Mouse (Mus musculus) CH12.LX (cell line): ENCODE data around the gene Rpp38. TPM values are rescaled to one million over a fixed set of nuclear protein-coding genes. Genes with fewer than 3 reads are reported as not detected.

Experiments used
- DNase-seq: peaks from one replicate; pipeline ENCODE4 v3.0.0-alpha.2; 2013; ENCODE audit errors: extremely low read depth
- H3K27ac ChIP-seq: 2 replicates; pipeline ENCODE4 v1.5.1; 2012; ENCODE audit warnings: low read depth, mild to moderate bottlenecking, control low read depth, moderate library complexity; ENCODE audit not compliant: insufficient read depth
- H3K27me3 ChIP-seq: replicated peaks from 2 replicates; pipeline ENCODE3; 2012; ENCODE audit warnings: inconsistent platforms
- H3K36me3 ChIP-seq, 2 experiments: replicated peaks in 1 of 2; 2 replicates each; pipeline versions ENCODE3 to v1.6.1; 2012; ENCODE audit warnings: inconsistent platforms in 1 of 2, low read length in 1 of 2, mild to moderate bottlenecking in 1 of 2, mixed read lengths in 1 of 2, moderate library complexity in 1 of 2; ENCODE audit not compliant: control insufficient read depth in 1 of 2, insufficient read depth in 1 of 2
- H3K4me1 ChIP-seq, 2 experiments: 2 replicates each; pipeline ENCODE4 v1.6.1; 2012; ENCODE audit warnings: inconsistent platforms in 1 of 2, moderate library complexity in 1 of 2; ENCODE audit not compliant: insufficient read depth in 2 of 2, control insufficient read depth in 1 of 2
- H3K4me2 ChIP-seq: 2 replicates; pipeline ENCODE4 v1.6.1; 2012; ENCODE audit warnings: low read depth, mild to moderate bottlenecking, control low read depth; ENCODE audit not compliant: poor library complexity, insufficient read depth, severe bottlenecking
- H3K4me3 ChIP-seq, 3 experiments: fragments of 150-350 bp in 1 of 3; sonication (generic) in 1 of 3; replicated peaks in 1 of 3; 2 replicates each; pipeline versions ENCODE3 to v1.5.1; 2011 to 2012; ENCODE audit warnings: low read depth in 2 of 3, low read length in 2 of 3, mild to moderate bottlenecking in 2 of 3, moderate library complexity in 2 of 3, control low read depth in 1 of 3, improper control_type of control experiment in 1 of 3, inconsistent platforms in 1 of 3, mixed read lengths in 1 of 3; ENCODE audit not compliant: poor library complexity in 1 of 3
- H3K79me2 ChIP-seq: replicated peaks from 2 replicates; pipeline ENCODE4 v1.6.1; 2012; ENCODE audit warnings: mild to moderate bottlenecking, moderate library complexity; ENCODE audit not compliant: control insufficient read depth, poor library complexity, insufficient read depth, severe bottlenecking; ENCODE audit errors: extremely low read depth
- H3K9ac ChIP-seq: 2 replicates; pipeline ENCODE4 v1.6.1; 2012; ENCODE audit warnings: low read depth, mild to moderate bottlenecking, control low read depth, moderate library complexity; ENCODE audit not compliant: insufficient read depth
- H3K9me3 ChIP-seq: replicated peaks from 2 replicates; pipeline ENCODE3; 2012; ENCODE audit warnings: low read length, inconsistent platforms, mixed read lengths
- EP300 ChIP-seq: IDR thresholded peaks from 2 replicates; pipeline ENCODE4 v1.6.1; 2011; ENCODE audit warnings: low read length, improper control_type of control experiment
- HCFC1 ChIP-seq: IDR thresholded peaks from 2 replicates; pipeline ENCODE4 v1.6.1; 2012; ENCODE audit warnings: low read depth, mild to moderate bottlenecking, inconsistent platforms, low read length, improper control_type of control experiment
- IRF4 ChIP-seq: IDR thresholded peaks from 2 replicates; pipeline ENCODE4 v1.6.1; 2014; ENCODE audit warnings: low read depth, mild to moderate bottlenecking, inconsistent platforms, low read length, improper control_type of control experiment
- JUN ChIP-seq: IDR thresholded peaks from 2 replicates; pipeline ENCODE4 v1.6.1; 2011; ENCODE audit warnings: low read depth, mild to moderate bottlenecking, low read length, improper control_type of control experiment, moderate library complexity; ENCODE audit not compliant: insufficient read depth
- MAX ChIP-seq: IDR thresholded peaks from 2 replicates; pipeline ENCODE4 v1.6.1; 2011; ENCODE audit warnings: low read length, improper control_type of control experiment
- MEF2A ChIP-seq: IDR thresholded peaks from 2 replicates; pipeline ENCODE4 v1.6.1; 2014; ENCODE audit warnings: low read depth, mild to moderate bottlenecking, inconsistent platforms, low read length, improper control_type of control experiment, borderline replicate concordance
- MXI1 ChIP-seq: IDR thresholded peaks from 2 replicates; pipeline ENCODE4 v1.6.1; 2011; ENCODE audit warnings: mild to moderate bottlenecking, low read depth, low read length, improper control_type of control experiment
- NELFE ChIP-seq: IDR thresholded peaks from 2 replicates; pipeline ENCODE4 v1.6.1; 2011; ENCODE audit warnings: low read depth, low read length, improper control_type of control experiment
- NRF1 ChIP-seq: IDR thresholded peaks from 2 replicates; pipeline ENCODE4 v1.6.1; 2014; ENCODE audit warnings: low read depth, mild to moderate bottlenecking, inconsistent platforms, low read length, improper control_type of control experiment, moderate library complexity
- POLR2A ChIP-seq: IDR thresholded peaks from 2 replicates; pipeline ENCODE4 v1.6.1; 2011; ENCODE audit warnings: low read depth, mild to moderate bottlenecking, improper control_type of control experiment, low read length
- RCOR1 ChIP-seq: conservative IDR thresholded peaks from 2 replicates; pipeline ENCODE4 v1.6.1; 2012; ENCODE audit warnings: low read depth, mild to moderate bottlenecking, inconsistent platforms, low read length, improper control_type of control experiment
- UBTF ChIP-seq: IDR thresholded peaks from 2 replicates; pipeline ENCODE4 v1.6.1; 2012; ENCODE audit warnings: low read depth, mild to moderate bottlenecking, inconsistent platforms, low read length, improper control_type of control experiment, moderate library complexity
- USF1 ChIP-seq: IDR thresholded peaks from 2 replicates; pipeline ENCODE4 v1.6.1; 2014; ENCODE audit warnings: low read depth, mild to moderate bottlenecking, inconsistent platforms, low read length, improper control_type of control experiment
- dilution Hi-C: fragments of 300-500 bp; cut with MboI; formaldehyde crosslinking; loops from 2 replicates; pipeline ENCODE4 v1.14.3; 2020; ENCODE audit warnings: low sequenced_read_pairs; ENCODE audit not compliant: extremely low pct_unique_long_range_greater_than_20kb, extremely low pct_ligation_motif_present
- in situ Hi-C: fragments of 300-500 bp; cut with MboI; formaldehyde crosslinking; loops from 3 replicates; pipeline ENCODE4 v1.14.3; 2019; ENCODE audit warnings: low sequenced_read_pairs, low pct_ligation_motif_present, low pct_unique_long_range_greater_than_20kb, mixed read lengths
- polyA plus RNA-seq: library from polyadenylated mRNA; unstranded; fragments of >175 nt; gene quantifications from 2 replicates; pipeline ENCODE4 v1.2.1, GENCODE M21; 2012; ENCODE audit warnings: low read depth; ENCODE audit not compliant: insufficient read length
- total RNA-seq, 2 experiments: library from RNA; depleted of rRNA; stranded (reverse); fragments of 300-350 nt in 1 of 2; fragments of >200 nt in 1 of 2; gene quantifications; 2 replicates each; pipeline ENCODE4 v1.2.3; 2012 to 2014

Gene Rpp38
- total and polyA plus RNA-seq, 3 experiments: 25.4 to 33.7 (median 26.6) TPM

DNA sequence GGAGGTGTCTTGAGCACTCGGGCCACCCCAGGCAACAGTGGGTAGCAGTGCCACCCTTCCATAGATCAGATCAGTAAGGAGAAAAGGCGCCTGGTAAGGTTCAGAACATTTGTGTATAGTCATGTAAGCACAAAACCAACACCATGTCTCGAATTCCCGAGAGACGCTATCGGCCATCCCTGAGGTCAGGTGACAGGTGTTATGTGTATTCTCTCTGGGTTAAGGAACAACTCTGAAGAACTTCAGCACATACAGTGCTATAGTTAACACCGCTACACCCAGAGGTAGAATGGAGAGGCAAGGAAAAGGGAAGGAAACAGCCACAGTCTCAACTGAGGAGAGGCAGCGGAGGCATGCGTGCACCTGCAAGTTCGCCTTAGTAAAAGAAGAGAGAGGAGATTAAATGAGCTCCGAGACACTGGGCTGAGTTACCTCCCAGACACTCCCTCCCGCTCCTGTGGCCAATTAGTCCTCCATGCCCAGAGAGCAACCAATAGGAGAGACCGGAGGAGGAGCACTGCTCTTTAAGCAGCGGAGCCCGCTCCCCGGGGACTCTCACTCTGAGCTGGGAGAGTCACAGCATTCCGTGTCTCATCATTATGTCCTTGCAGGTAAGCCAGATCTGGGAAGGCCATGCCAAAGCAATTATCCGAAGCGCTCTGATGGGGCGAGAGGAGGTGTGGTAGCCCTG is 3.3 kb upstream of the Rpp38 start, which contains the start of gene Acbd7 (continued):
- 0 out of 2 replicates have a peak, but pooled peaks have one; percentile 12 for TF ChIP-seq NRF1
- TF ChIP-seq MXI1: no peak
- no peak for TF ChIP-seq UBTF
- no peak for TF ChIP-seq NELFE
- peak; percentile 43 for TF ChIP-seq POLR2A
- no peak for TF ChIP-seq IRF4
- no peak for TF ChIP-seq JUN
- no peak for TF ChIP-seq EP300

DNA sequence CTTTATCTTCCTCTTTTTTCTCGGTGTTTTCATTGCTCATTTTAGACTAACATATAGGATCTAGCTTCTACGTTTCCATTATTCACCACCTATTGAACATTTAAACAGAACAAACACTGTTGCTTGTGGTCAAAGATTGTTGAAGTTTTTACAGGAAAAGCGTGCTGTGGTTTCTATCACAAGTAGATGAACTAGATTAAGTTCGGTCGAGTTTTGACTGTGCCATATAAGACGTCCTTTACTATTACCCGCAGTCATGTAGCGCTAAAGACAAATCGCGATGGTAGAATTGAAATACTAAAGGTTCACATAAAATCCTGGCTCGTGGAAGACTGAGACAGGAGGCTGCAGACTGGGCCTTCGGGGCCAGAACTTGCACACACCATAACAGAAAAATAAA is 1.3 kb upstream of the Rpp38 start:
- peaks cover 25% of the 10 kb centered on the region for H3K79me2 ChIP-seq
- H3K36me3 ChIP-seq: peaks cover 5 to 12% of the 10 kb centered on the region in 2 experiments
- dilution Hi-C loops (no loop called here), in situ Hi-C loops (no loop called here)
- no peaks in the 10 kb centered on the region for H3K27me3 ChIP-seq
- H3K4me3 ChIP-seq: no peak overlapping the region
- H3K9me3 ChIP-seq: no peaks in the 10 kb centered on the region
- peaks cover 7 to 34% of the 10 kb centered on the region in 2 experiments for H3K4me1 ChIP-seq
- TF ChIP-seq HCFC1: no peak
- no peak for TF ChIP-seq RCOR1
- no peak for TF ChIP-seq MAX
- no peak for TF ChIP-seq NRF1
- TF ChIP-seq USF1: no peak
- no peak for TF ChIP-seq JUN
- DNase-seq: no peak
- H3K27ac ChIP-seq: no peak overlapping the region
- H3K9ac ChIP-seq: no peak overlapping the region
- no peak overlapping the region for H3K4me2 ChIP-seq

DNA sequence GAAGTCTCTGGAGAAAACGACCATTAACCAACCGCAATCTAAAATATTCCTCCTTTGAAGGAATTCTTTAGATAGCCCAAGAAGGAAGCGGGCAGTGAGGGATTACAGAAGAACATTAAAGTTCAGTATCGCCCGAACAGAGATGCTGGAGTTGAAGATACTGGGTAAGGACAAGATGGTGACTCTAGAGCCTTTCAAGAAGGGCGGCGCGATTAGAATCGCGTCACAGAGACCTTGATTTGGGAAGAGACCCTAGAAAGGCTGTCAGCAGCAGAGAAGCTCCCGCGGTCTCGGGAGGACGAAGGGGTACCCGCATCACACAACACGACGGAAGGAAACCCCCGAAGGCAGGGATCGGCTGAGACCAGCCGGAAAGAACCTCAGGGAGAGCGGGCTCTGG is 387 bp downstream of the Rpp38 start:
- dilution Hi-C loops (no loop called here), in situ Hi-C loops (no loop called here)
- H3K36me3 ChIP-seq: peaks cover 11 to 29% of the 10 kb centered on the region in 2 experiments
- TF ChIP-seq MEF2A: no peak
- H3K9me3 ChIP-seq: no peaks in the 10 kb centered on the region
- H3K9ac ChIP-seq: peak overlapping the region; percentile 75
- peak overlapping the region; percentile 24 for H3K27ac ChIP-seq
- no peaks in the 10 kb centered on the region for H3K27me3 ChIP-seq
- peak overlapping the region; percentile 67 to 82 (median 70) for H3K4me3 ChIP-seq
- H3K4me2 ChIP-seq: peak overlapping the region; percentile 67; the same call in 1 of the 2 replicates
- DNase-seq: peak; percentile 71
- peaks cover 25% of the 10 kb centered on the region for H3K79me2 ChIP-seq
- peaks cover 3 to 42% of the 10 kb centered on the region in 2 experiments; a peak in 2 of 4 replicates for H3K4me1 ChIP-seq
